16 mouse cellular contexts compared by ENCODE assay signal in genomic region chr5:133167001-133167461, GRCm38 (mm10).
DNase-seq lines count a peak whose midpoint lies in the region; ATAC-seq lines count a peak whose summit lies in the region.
"Had no signal": no experiment of that assay in that cellular context is flagged by ENCODE, and none has a peak within 500 bp of the region (broad histone marks: within the 10 kb centered on the region; RNA-seq: fewer than 3 reads in every experiment).

No protein-coding gene starts in this region.

- H3K27ac ChIP-seq in heart, embryonic 10.5 days, result no peak overlapping the region
- H3K27ac ChIP-seq in heart, embryonic 12.5 days (ENCODE audit: poor library complexity, severe bottlenecking), result no peak overlapping the region
- no peak overlapping the region for H3K27ac ChIP-seq in intestine, embryonic 15.5 days
- H3K27ac ChIP-seq: heart, embryonic 13.5 days; hindbrain, embryonic 12.5 days; liver, embryonic 13.5 days had no signal

- H3K4me2 ChIP-seq in heart, embryonic 12.5 days, result no peak overlapping the region
- no peak overlapping the region for H3K4me2 ChIP-seq in intestine, embryonic 15.5 days (replicated peaks)
- H3K4me2 ChIP-seq: heart, embryonic 13.5 days; hindbrain, embryonic 12.5 days; liver, embryonic 13.5 days had no signal

- 49% methylated on average over 5 of the region's 5 CpGs for WGBS in heart, embryonic 10.5 days
- WGBS in heart, embryonic 12.5 days, result 43% methylated on average over 5 of the region's 5 CpGs
- WGBS in intestine, embryonic 15.5 days, result 6% methylated on average over 5 of the region's 5 CpGs

- no peak overlapping the region for H3K9ac ChIP-seq in heart, embryonic 12.5 days
- H3K9ac ChIP-seq in intestine, embryonic 15.5 days, result no peak overlapping the region
- H3K9ac ChIP-seq: forebrain, postnatal 0 days; heart, embryonic 13.5 days; hindbrain, embryonic 12.5 days; liver, embryonic 13.5 days had no signal

- H3K27me3 ChIP-seq in heart, embryonic 10.5 days (ENCODE audit: insufficient read depth, poor library complexity, severe bottlenecking), result no peaks in the 10 kb centered on the region
- H3K27me3 ChIP-seq in heart, embryonic 12.5 days (replicated peaks), result peaks cover 4% of the 10 kb centered on the region; the same call in 1 of the 2 replicates
- H3K27me3 ChIP-seq in intestine, embryonic 15.5 days (replicated peaks), result no peaks in the 10 kb centered on the region
- H3K27me3 ChIP-seq: heart, embryonic 13.5 days; hindbrain, embryonic 12.5 days; liver, embryonic 13.5 days had no signal

- H3K36me3 ChIP-seq in heart, embryonic 10.5 days, result no peaks in the 10 kb centered on the region
- H3K36me3 ChIP-seq in heart, embryonic 12.5 days, result no peaks in the 10 kb centered on the region
- H3K36me3 ChIP-seq in intestine, embryonic 15.5 days, result no peaks in the 10 kb centered on the region
- H3K36me3 ChIP-seq: heart, embryonic 13.5 days; hindbrain, embryonic 12.5 days; liver, embryonic 13.5 days had no signal

- no peaks in the 10 kb centered on the region for H3K4me1 ChIP-seq in heart, embryonic 10.5 days
- no peaks in the 10 kb centered on the region for H3K4me1 ChIP-seq in heart, embryonic 12.5 days (replicated peaks)
- peaks cover 5% of the 10 kb centered on the region for H3K4me1 ChIP-seq in intestine, embryonic 15.5 days (replicated peaks)
- H3K4me1 ChIP-seq: liver, embryonic 13.5 days had no signal

- ATAC-seq in heart, embryonic 12.5 days (ENCODE audit: insufficient number of reproducible peaks, low FRiP score), result no peak
- peak; percentile 76 for ATAC-seq in intestine, embryonic 15.5 days
- no peak for ATAC-seq in erythroid progenitor cell, adult 5-6 weeks (replicated peaks; ENCODE audit: low FRiP score, poor library complexity, severe bottlenecking)
- ATAC-seq: forebrain, postnatal 0 days had no signal

- DNase-seq in heart, embryonic 10.5 days (ENCODE audit: low spot score), result peak; percentile 17
- peak; percentile 27 for DNase-seq in lung, postnatal 10 days
- no peak for DNase-seq in lung, postnatal 25 days (ENCODE audit: low spot score)
- peak; percentile 57 for DNase-seq in yolk sac, embryonic 10.5 days (ENCODE audit: low spot score)
- DNase-seq in thymus, postnatal 0 days (ENCODE audit: low spot score), result no peak
- DNase-seq: cerebellum, adult 9-11 months; forebrain, postnatal 0 days; kidney, adult 8-10 months; liver, embryonic 13.5 days; right cerebral cortex, postnatal 14 days; thymus, postnatal 25 days had no signal

- H3K4me3 ChIP-seq in heart, embryonic 10.5 days, result no peak overlapping the region
- H3K4me3 ChIP-seq in heart, embryonic 12.5 days, result no peak overlapping the region
- H3K4me3 ChIP-seq in intestine, embryonic 15.5 days (replicated peaks), result no peak overlapping the region
- H3K4me3 ChIP-seq: heart, embryonic 13.5 days; hindbrain, embryonic 12.5 days; liver, embryonic 13.5 days had no signal

- H3K9me3 ChIP-seq in heart, embryonic 10.5 days, result no peaks in the 10 kb centered on the region
- no peaks in the 10 kb centered on the region for H3K9me3 ChIP-seq in heart, embryonic 12.5 days (replicated peaks)
- H3K9me3 ChIP-seq in intestine, embryonic 15.5 days, result no peaks in the 10 kb centered on the region
- H3K9me3 ChIP-seq: heart, embryonic 13.5 days; hindbrain, embryonic 12.5 days had no signal

Comparison
In these comparisons a context has a peak if more than half of its experiments do, and no peak if none do; other contexts are left out.
1. DNase-seq: peak in heart, embryonic 10.5 days (single experiment), lung, postnatal 10 days (single experiment) and yolk sac, embryonic 10.5 days (single experiment); none in lung, postnatal 25 days (single experiment) and thymus, postnatal 0 days (single experiment).